Mouse (Mus musculus): ENCODE measurements around the gene Cacna2d1.

DNA sequence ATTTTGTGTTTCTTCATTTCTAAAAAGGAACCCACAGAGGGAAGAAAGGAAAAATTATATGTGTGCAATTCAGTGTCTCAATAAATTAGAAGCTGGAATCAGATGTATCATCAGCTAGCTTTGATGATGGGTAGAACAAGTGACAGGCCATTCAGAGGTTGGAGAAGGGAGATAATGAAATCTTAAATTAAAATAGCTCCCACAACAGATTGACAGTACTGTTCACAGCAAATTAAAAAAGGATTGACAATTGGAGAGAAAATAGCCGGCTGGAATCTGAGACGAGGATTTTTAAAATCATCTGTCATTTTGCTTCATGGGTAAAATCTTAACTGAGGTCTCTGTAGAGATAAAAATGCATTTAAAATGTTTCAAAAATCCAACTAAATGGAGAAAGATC is 290.9 kb downstream of the Cacna2d1 start:
- TF ChIP-seq POLR2A (IDR thresholded peaks at IDR 0.05; ENCODE audit: insufficient read length, low read depth) (no peak), USF1 (IDR thresholded peaks at IDR 0.05; ENCODE audit: low read depth) (no peak), POLR2AphosphoS2 (IDR thresholded peaks at IDR 0.05; ENCODE audit: insufficient read length, low read depth) (no peak), TCF12 (IDR thresholded peaks at IDR 0.05; ENCODE audit: insufficient read depth, poor library complexity, severe bottlenecking) (no peak), MYOD1 (IDR thresholded peaks at IDR 0.05; ENCODE audit: control insufficient read depth in 1 of 3, insufficient read length in 2 of 3, low read depth in 2 of 3) (no peak), E2F4 (IDR thresholded peaks at IDR 0.05; ENCODE audit: insufficient read depth) (no peak), MYOG (IDR thresholded peaks at IDR 0.05; ENCODE audit: control insufficient read depth in 1 of 3, insufficient read depth in 1 of 3, insufficient read length in 2 of 3, low read depth in 2 of 3) (no peak), MAX (IDR thresholded peaks at IDR 0.05; ENCODE audit: low read depth) (no peak), SRF (IDR thresholded peaks at IDR 0.05; ENCODE audit: control insufficient read depth, insufficient read length, low read depth) (no peak)
